Mouse (Mus musculus): ENCODE data around the gene Mxra7.

- TF ChIP-seq CTCF (IDR thresholded peaks at IDR 0.05; ENCODE audit: extremely low read depth, insufficient read depth, low read length) (no peak), POLR2A (IDR thresholded peaks at IDR 0.05; ENCODE audit: extremely low read depth, insufficient read depth, low read length) (no peak)
These were observed at the start of gene Mxra7 for GRCm38 (mm10) chr11:116827534-116828165.
